Mouse (Mus musculus): Measurements from ENCODE around the gene Inpp5e. TPM values are rescaled to one million over a fixed set of nuclear protein-coding genes. Genes with fewer than 3 reads are reported as not detected.

The Inpp5e gene
- 46.3 and 47.4 TPM in 2 replicates for polyA plus RNA-seq (2012; rRNA removed)

- peak; percentile 96 for TF ChIP-seq CTCF (IDR thresholded peaks at IDR 0.05; ENCODE audit: borderline replicate concordance, control insufficient read depth, extremely low read depth, insufficient read depth, low read length, poor library complexity)
- TF ChIP-seq POLR2A (IDR thresholded peaks at IDR 0.05; ENCODE audit: control insufficient read depth, extremely low read depth, insufficient read depth, low read length, poor library complexity) = no peak
- 1% methylated on average over 57 of the region's 57 CpGs for WGBS
- no peaks in the 10 kb centered on the region for H3K36me3 ChIP-seq (ENCODE audit: control insufficient read depth, insufficient read depth, low read length)
- H3K4me1 ChIP-seq (replicated peaks; ENCODE audit: control insufficient read depth, insufficient read depth, low read length) = peaks cover 19% of the 10 kb centered on the region
- no peaks in the 10 kb centered on the region for H3K27me3 ChIP-seq (ENCODE audit: control insufficient read depth, insufficient read depth, low read length)
- no peak within 1 kb of the TSS for H3K27ac ChIP-seq (ENCODE audit: control insufficient read depth, insufficient read depth, low read length)
- H3K4me3 ChIP-seq (ENCODE audit: control insufficient read depth, insufficient read depth, low read length) = peak within 1 kb of the TSS; percentile 65
- peak; percentile 97 for DNase-seq
Observed at GRCm38 (mm10) chr2:26408515-26409356, at the start of gene Inpp5e. Gene Inpp5e, minus strand, starts transcription at chr2:26409203.

GRCm38 (mm10) chr2:26458402-26459124 lies 49.6 kb upstream of the Inpp5e start:
- H3K4me1 ChIP-seq (replicated peaks; ENCODE audit: control insufficient read depth, insufficient read depth, low read length) = peaks cover 36% of the 10 kb centered on the region
- WGBS = 53% methylated on average over 7 of the region's 7 CpGs
- peaks cover 44% of the 10 kb centered on the region for H3K36me3 ChIP-seq (ENCODE audit: control insufficient read depth, insufficient read depth, low read length)
- TF ChIP-seq CTCF (IDR thresholded peaks at IDR 0.05; ENCODE audit: borderline replicate concordance, control insufficient read depth, extremely low read depth, insufficient read depth, low read length, poor library complexity) (no peak), POLR2A (IDR thresholded peaks at IDR 0.05; ENCODE audit: control insufficient read depth, extremely low read depth, insufficient read depth, low read length, poor library complexity) (no peak)
- no peaks in the 10 kb centered on the region for H3K27me3 ChIP-seq (ENCODE audit: control insufficient read depth, insufficient read depth, low read length)
- no peak for DNase-seq
- no peak overlapping the region for H3K27ac ChIP-seq (ENCODE audit: control insufficient read depth, insufficient read depth, low read length)
- no peak overlapping the region for H3K4me3 ChIP-seq (ENCODE audit: control insufficient read depth, insufficient read depth, low read length)

GRCm38 (mm10) chr2:26449121-26450060 lies 40.4 kb upstream of the Inpp5e start:
- Histone ChIP-seq H3K4me1 (replicated peaks; ENCODE audit: control insufficient read depth, insufficient read depth, low read length) (peaks cover 18% of the 10 kb centered on the region), H3K27me3 (ENCODE audit: control insufficient read depth, insufficient read depth, low read length) (no peaks in the 10 kb centered on the region), H3K36me3 (ENCODE audit: control insufficient read depth, insufficient read depth, low read length) (no peaks in the 10 kb centered on the region), H3K27ac (ENCODE audit: control insufficient read depth, insufficient read depth, low read length) (no peak overlapping the region), H3K4me3 (ENCODE audit: control insufficient read depth, insufficient read depth, low read length) (no peak overlapping the region)
- WGBS = 23% methylated on average over 5 of the region's 5 CpGs
- peak; percentile 80 for DNase-seq
- TF ChIP-seq POLR2A (IDR thresholded peaks at IDR 0.05; ENCODE audit: control insufficient read depth, extremely low read depth, insufficient read depth, low read length, poor library complexity) (no peak), CTCF (IDR thresholded peaks at IDR 0.05; ENCODE audit: borderline replicate concordance, control insufficient read depth, extremely low read depth, insufficient read depth, low read length, poor library complexity) (peak; percentile 30; the same call in 1 of the 2 replicates)

GRCm38 (mm10) chr2:26447451-26447850 lies 38.4 kb upstream of the Inpp5e start:
- no peak overlapping the region for H3K4me3 ChIP-seq (ENCODE audit: control insufficient read depth, insufficient read depth, low read length)
- no peak for DNase-seq
- H3K4me1 ChIP-seq (replicated peaks; ENCODE audit: control insufficient read depth, insufficient read depth, low read length) = peaks cover 22% of the 10 kb centered on the region
- H3K27ac ChIP-seq (ENCODE audit: control insufficient read depth, insufficient read depth, low read length) = no peak overlapping the region
- H3K36me3 ChIP-seq (ENCODE audit: control insufficient read depth, insufficient read depth, low read length) = no peaks in the 10 kb centered on the region
- TF ChIP-seq CTCF (IDR thresholded peaks at IDR 0.05; ENCODE audit: borderline replicate concordance, control insufficient read depth, extremely low read depth, insufficient read depth, low read length, poor library complexity) (no peak), POLR2A (IDR thresholded peaks at IDR 0.05; ENCODE audit: control insufficient read depth, extremely low read depth, insufficient read depth, low read length, poor library complexity) (no peak)
- H3K27me3 ChIP-seq (ENCODE audit: control insufficient read depth, insufficient read depth, low read length) = no peaks in the 10 kb centered on the region
- WGBS = 0% methylated on average over 1 of the region's 1 CpGs

- TF ChIP-seq POLR2A (IDR thresholded peaks at IDR 0.05; ENCODE audit: control insufficient read depth, extremely low read depth, insufficient read depth, low read length, poor library complexity) = no peak
- TF ChIP-seq CTCF (IDR thresholded peaks at IDR 0.05; ENCODE audit: borderline replicate concordance, control insufficient read depth, extremely low read depth, insufficient read depth, low read length, poor library complexity) = no peak
- no peak overlapping the region for H3K27ac ChIP-seq (ENCODE audit: control insufficient read depth, insufficient read depth, low read length)
- peaks cover 22% of the 10 kb centered on the region for H3K4me1 ChIP-seq (replicated peaks; ENCODE audit: control insufficient read depth, insufficient read depth, low read length)
- no peak for DNase-seq
- 80% methylated on average over 4 of the region's 4 CpGs for WGBS
- peaks cover 1% of the 10 kb centered on the region; the same call in 1 of the 2 replicates for H3K36me3 ChIP-seq (ENCODE audit: control insufficient read depth, insufficient read depth, low read length)
- no peaks in the 10 kb centered on the region for H3K27me3 ChIP-seq (ENCODE audit: control insufficient read depth, insufficient read depth, low read length)
- no peak overlapping the region for H3K4me3 ChIP-seq (ENCODE audit: control insufficient read depth, insufficient read depth, low read length)
Observed at GRCm38 (mm10) chr2:26446671-26447070, 37.7 kb upstream of the Inpp5e start.

Data from thymus, adult 2 months (tissue).